Mouse (Mus musculus): Measurements from ENCODE around the gene Nap1l2. TPM values are rescaled to one million over a fixed set of nuclear protein-coding genes. Genes with fewer than 3 reads are reported as not detected.
"Not testable (repeated sequence)": the region's sequence is repeated elsewhere in the genome, so short reads cannot be mapped to it uniquely, and the experiment has no call there.

The Nap1l2 gene
- total RNA-seq (2014; rRNA removed) (45.0 and 62.6 TPM in 2 replicates), polyA plus RNA-seq (2015; fragmentation: Nextera tagmentation; extraction: Ambion mirVana) (94.0 and 96.5 TPM in 2 replicates)

DNA sequence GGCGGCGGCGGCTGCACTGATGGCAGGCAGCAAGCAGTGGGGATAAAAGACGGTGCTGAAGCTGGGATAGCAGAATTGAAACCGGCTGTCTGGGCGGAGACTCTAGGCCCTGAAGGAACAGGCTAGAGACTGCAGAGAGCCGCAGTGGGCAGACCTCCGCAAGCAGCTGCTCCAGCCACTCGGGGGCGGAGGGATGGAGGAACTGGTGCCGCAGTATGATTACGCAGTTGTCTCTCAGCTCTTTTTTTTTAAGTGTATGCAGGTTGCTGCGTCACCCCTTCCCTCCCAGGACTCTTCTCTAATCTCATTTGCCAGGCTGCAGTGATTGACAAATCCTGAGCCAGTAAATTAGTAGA lies at the start of gene Nap1l2:
Gene Nap1l2 (minus strand): TSS at position 210 of the 356 bp plus-strand sequence.
- peak within 1 kb of the TSS; percentile 51 for H3K4me3 ChIP-seq (ENCODE audit: low read depth, low read length)
- peak within 1 kb of the TSS; percentile 20 for H3K4me2 ChIP-seq (ENCODE audit: low read depth, low read length, poor library complexity, severe bottlenecking)
- 18% methylated on average over 13 of the region's 13 CpGs for WGBS
- no peaks in the 10 kb centered on the region for H3K4me1 ChIP-seq (ENCODE audit: insufficient read depth, low read length)
- H3K9ac ChIP-seq (replicated peaks; ENCODE audit: low read length, poor library complexity, severe bottlenecking) = peak within 1 kb of the TSS; percentile 71
- ATAC-seq (ENCODE audit: low FRiP score) (peak; percentile 96), DNase-seq (ENCODE audit: low spot score) (peak; percentile 90)
- H3K27me3 ChIP-seq (ENCODE audit: insufficient read depth, low read length) = peaks cover 9% of the 10 kb centered on the region; the same call in 1 of the 2 replicates
- TF ChIP-seq CTCF (IDR thresholded peaks at IDR 0.05) = peak; percentile 11; the same call in 1 of the 2 replicates
- no peaks in the 10 kb centered on the region for H3K36me3 ChIP-seq (ENCODE audit: insufficient read depth, low read length)
- H3K27ac ChIP-seq (ENCODE audit: low read depth, low read length) = peak within 1 kb of the TSS; percentile 91
- no peaks in the 10 kb centered on the region for H3K9me3 ChIP-seq (ENCODE audit: low read length)

DNA sequence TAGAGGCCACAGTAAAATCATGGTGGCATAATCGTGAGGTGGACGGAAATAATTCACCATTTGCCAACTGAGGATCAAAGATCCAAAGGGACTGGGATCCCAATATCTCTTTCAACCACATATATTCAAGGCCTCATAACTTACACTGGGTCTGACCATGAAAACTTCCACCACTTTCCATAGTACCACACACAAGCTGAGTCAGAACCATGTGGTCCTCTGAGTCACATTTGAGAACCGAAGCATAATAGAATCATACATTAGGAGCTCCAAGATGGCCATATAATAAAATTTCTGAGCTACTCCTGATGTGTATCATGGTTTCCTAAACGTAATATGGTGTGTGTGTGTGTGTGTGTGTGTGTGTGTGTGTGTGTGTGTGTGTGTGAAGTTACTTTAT lies 28.8 kb upstream of the Nap1l2 start:
- peaks cover 3% of the 10 kb centered on the region; the same call in 1 of the 2 replicates for H3K27me3 ChIP-seq (ENCODE audit: insufficient read depth, low read length)
- H3K4me2 ChIP-seq (ENCODE audit: low read depth, low read length, poor library complexity, severe bottlenecking) = no peak overlapping the region
- no peak for DNase-seq (ENCODE audit: low spot score)
- no peak overlapping the region for H3K9ac ChIP-seq (replicated peaks; ENCODE audit: low read length, poor library complexity, severe bottlenecking)
- H3K4me3 ChIP-seq (ENCODE audit: low read depth, low read length) = no peak overlapping the region
- H3K36me3 ChIP-seq (ENCODE audit: insufficient read depth, low read length) = no peaks in the 10 kb centered on the region
- no peak for ATAC-seq (ENCODE audit: low FRiP score)
- no peak overlapping the region for H3K27ac ChIP-seq (ENCODE audit: low read depth, low read length)
- no peaks in the 10 kb centered on the region for H3K9me3 ChIP-seq (ENCODE audit: low read length)
- no peaks in the 10 kb centered on the region for H3K4me1 ChIP-seq (ENCODE audit: insufficient read depth, low read length)
- WGBS = 84% methylated on average over 4 of the region's 4 CpGs
- no peak for TF ChIP-seq CTCF (IDR thresholded peaks at IDR 0.05)

DNA sequence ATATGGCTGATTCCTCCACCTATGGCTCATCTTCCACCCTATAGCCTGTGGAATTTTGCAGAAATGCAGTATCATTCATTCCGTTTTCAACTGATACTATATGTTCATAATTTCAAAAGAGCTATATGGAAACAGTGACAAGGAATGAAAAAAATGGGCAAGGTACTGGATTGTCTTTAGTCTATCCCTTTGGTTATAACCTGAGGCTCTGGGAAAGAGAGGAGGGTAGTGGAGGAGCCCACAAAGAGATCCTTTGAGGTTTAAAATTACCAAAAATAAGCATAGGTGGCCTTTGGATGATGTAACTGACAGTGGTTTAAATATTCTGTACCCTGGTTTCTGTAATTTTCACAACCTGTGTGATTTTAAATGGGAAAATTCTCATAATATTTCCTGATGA lies 389 bp upstream of the Nap1l2 start:
- ATAC-seq (ENCODE audit: low FRiP score) (peak; percentile 68), DNase-seq (ENCODE audit: low spot score) (no peak)
- no peak for TF ChIP-seq CTCF (IDR thresholded peaks at IDR 0.05)
- peak overlapping the region; percentile 20 for H3K4me2 ChIP-seq (ENCODE audit: low read depth, low read length, poor library complexity, severe bottlenecking)
- H3K4me1 ChIP-seq (ENCODE audit: insufficient read depth, low read length) = no peaks in the 10 kb centered on the region
- peak overlapping the region; percentile 51; the same call in 1 of the 2 replicates for H3K4me3 ChIP-seq (ENCODE audit: low read depth, low read length)
- no peaks in the 10 kb centered on the region for H3K36me3 ChIP-seq (ENCODE audit: insufficient read depth, low read length)
- H3K27ac ChIP-seq (ENCODE audit: low read depth, low read length) = peak overlapping the region; percentile 76
- no peaks in the 10 kb centered on the region for H3K9me3 ChIP-seq (ENCODE audit: low read length)
- 16% methylated on average over 1 of the region's 1 CpGs for WGBS
- peaks cover 9% of the 10 kb centered on the region; the same call in 1 of the 2 replicates for H3K27me3 ChIP-seq (ENCODE audit: insufficient read depth, low read length)
- H3K9ac ChIP-seq (replicated peaks; ENCODE audit: low read length, poor library complexity, severe bottlenecking) = no peak overlapping the region

DNA sequence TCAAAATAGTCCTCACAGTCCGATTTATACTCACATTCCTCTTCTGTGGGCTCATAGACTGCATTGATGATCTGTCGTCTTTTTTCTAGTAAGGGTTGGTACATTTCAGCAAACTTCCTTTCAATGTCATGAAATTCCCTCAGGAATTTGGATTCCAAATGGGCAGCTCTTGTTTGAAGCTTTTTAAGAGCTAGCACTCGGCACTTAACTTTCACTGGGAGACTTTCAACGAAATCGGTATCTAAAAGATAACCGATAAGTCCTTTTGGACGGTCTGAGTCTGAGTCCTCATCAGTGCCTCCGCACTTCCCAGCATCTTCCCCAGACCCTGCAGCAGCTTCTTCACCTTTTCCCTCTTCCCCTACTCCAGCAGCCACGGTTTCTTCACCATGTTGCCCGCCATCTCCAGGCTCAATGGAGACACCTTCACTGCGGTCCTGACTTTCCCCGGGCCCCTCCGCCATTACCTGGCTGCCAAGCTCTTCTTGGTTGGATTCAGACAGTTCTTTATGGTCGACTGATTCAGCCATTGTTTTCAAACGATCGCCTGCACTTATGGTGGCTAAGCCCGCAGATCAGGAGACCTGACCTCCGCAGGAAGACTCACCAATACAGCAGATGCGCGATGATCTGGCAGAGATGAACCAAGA lies 534 bp downstream of the Nap1l2 start:
- Histone ChIP-seq H3K4me2 (ENCODE audit: low read depth, low read length, poor library complexity, severe bottlenecking) (peak overlapping the region; percentile 20), H3K27me3 (ENCODE audit: insufficient read depth, low read length) (peaks cover 9% of the 10 kb centered on the region; the same call in 1 of the 2 replicates), H3K4me1 (ENCODE audit: insufficient read depth, low read length) (no peaks in the 10 kb centered on the region), H3K9ac (replicated peaks; ENCODE audit: low read length, poor library complexity, severe bottlenecking) (peak overlapping the region; percentile 71), H3K27ac (ENCODE audit: low read depth, low read length) (peak overlapping the region; percentile 91), H3K36me3 (ENCODE audit: insufficient read depth, low read length) (no peaks in the 10 kb centered on the region), H3K4me3 (ENCODE audit: low read depth, low read length) (peak overlapping the region; percentile 51), H3K9me3 (ENCODE audit: low read length) (no peaks in the 10 kb centered on the region)
- WGBS = 17% methylated on average over 20 of the region's 20 CpGs
- DNase-seq (ENCODE audit: low spot score) (no peak), ATAC-seq (ENCODE audit: low FRiP score) (peak; percentile 41; the same call in 1 of the 2 replicates)
- no peak for TF ChIP-seq CTCF (IDR thresholded peaks at IDR 0.05)

DNA sequence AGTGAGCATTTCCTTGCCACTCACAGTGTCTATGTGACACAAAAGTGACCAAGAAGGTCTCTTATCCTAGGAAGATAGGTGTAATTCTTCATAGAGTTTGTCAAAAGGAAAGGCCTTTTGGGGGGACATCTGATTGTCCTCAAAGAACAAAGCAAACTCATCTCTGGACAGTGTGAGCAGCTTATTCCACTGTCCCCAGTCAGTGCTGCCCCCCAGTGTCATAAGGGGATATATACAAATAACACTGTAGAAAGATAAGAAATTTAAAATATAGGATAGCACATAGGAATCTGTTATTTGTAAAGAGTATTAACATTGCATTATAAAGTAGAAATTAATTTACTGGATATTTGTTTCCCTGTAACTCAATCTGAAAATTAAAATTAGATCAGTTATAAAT lies 2.9 kb downstream of the Nap1l2 start:
- H3K4me2 ChIP-seq (ENCODE audit: low read depth, low read length, poor library complexity, severe bottlenecking) = peak overlapping the region; percentile 37
- peak; percentile 35 for DNase-seq (ENCODE audit: low spot score)
- H3K9ac ChIP-seq (replicated peaks; ENCODE audit: low read length, poor library complexity, severe bottlenecking) = no peak overlapping the region

DNA sequence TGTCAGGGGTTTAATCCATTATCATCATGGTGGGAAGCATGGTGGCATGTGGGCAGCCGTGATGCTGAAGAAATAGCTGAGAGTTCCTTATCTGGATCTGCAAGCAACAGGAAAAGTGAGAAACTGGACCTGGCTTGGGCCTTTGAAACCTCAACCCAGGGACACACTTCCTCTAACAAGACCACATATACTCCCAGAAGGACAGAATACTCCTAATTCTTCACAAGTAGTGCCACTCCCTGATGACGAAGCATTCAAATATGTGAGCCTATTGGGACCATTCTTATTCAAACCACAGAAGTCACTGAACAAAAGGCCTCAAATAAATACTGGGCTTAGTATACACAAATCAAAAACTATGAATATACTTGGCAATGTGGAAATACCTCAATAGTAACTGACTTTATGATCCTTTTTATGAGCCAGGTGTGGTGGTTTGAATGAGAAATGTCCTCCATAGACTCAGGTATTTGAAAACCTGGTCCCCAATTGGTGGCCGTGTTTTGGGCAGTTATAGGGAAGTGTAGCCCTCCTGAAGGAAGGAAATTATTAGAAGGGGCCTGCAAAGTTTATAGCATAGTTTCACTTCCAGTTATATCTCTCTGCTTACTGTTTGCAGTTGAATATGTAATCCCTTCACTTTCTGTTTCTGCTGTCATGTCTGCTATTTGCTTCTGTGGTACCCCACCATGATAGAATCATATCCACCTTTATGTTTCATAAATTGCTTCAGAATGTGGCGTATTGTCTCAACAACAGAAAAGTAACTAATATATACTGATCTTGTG lies 6.5 kb downstream of the Nap1l2 start:
- no peak overlapping the region for H3K4me3 ChIP-seq (ENCODE audit: low read depth, low read length)
- no peaks in the 10 kb centered on the region for H3K9me3 ChIP-seq (ENCODE audit: low read length)
- H3K9ac ChIP-seq (replicated peaks; ENCODE audit: low read length, poor library complexity, severe bottlenecking) = no peak overlapping the region
- ATAC-seq (ENCODE audit: low FRiP score) = no peak
- no peaks in the 10 kb centered on the region; the same call in 1 of the 2 replicates for H3K27me3 ChIP-seq (ENCODE audit: insufficient read depth, low read length)
- no peak overlapping the region for H3K4me2 ChIP-seq (ENCODE audit: low read depth, low read length, poor library complexity, severe bottlenecking)
- no peaks in the 10 kb centered on the region for H3K4me1 ChIP-seq (ENCODE audit: insufficient read depth, low read length)
- no peaks in the 10 kb centered on the region for H3K36me3 ChIP-seq (ENCODE audit: insufficient read depth, low read length)
- TF ChIP-seq CTCF (IDR thresholded peaks at IDR 0.05) = no peak
- DNase-seq (ENCODE audit: low spot score) = no peak
- H3K27ac ChIP-seq (ENCODE audit: low read depth, low read length) = no peak overlapping the region
- WGBS = 79% methylated on average over 4 of the region's 4 CpGs

More for the DNA sequence above, 2.9 kb downstream of the Nap1l2 start:
- Histone ChIP-seq H3K4me1 (ENCODE audit: insufficient read depth, low read length) (no peaks in the 10 kb centered on the region), H3K9me3 (ENCODE audit: low read length) (no peaks in the 10 kb centered on the region), H3K27ac (ENCODE audit: low read depth, low read length) (no peak overlapping the region), H3K4me3 (ENCODE audit: low read depth, low read length) (peak overlapping the region; percentile 16), H3K27me3 (ENCODE audit: insufficient read depth, low read length) (peaks cover 9% of the 10 kb centered on the region; the same call in 1 of the 2 replicates), H3K36me3 (ENCODE audit: insufficient read depth, low read length) (no peaks in the 10 kb centered on the region)
- ATAC-seq (ENCODE audit: low FRiP score) = no peak
- peak; percentile 69 for TF ChIP-seq CTCF (IDR thresholded peaks at IDR 0.05)

DNA sequence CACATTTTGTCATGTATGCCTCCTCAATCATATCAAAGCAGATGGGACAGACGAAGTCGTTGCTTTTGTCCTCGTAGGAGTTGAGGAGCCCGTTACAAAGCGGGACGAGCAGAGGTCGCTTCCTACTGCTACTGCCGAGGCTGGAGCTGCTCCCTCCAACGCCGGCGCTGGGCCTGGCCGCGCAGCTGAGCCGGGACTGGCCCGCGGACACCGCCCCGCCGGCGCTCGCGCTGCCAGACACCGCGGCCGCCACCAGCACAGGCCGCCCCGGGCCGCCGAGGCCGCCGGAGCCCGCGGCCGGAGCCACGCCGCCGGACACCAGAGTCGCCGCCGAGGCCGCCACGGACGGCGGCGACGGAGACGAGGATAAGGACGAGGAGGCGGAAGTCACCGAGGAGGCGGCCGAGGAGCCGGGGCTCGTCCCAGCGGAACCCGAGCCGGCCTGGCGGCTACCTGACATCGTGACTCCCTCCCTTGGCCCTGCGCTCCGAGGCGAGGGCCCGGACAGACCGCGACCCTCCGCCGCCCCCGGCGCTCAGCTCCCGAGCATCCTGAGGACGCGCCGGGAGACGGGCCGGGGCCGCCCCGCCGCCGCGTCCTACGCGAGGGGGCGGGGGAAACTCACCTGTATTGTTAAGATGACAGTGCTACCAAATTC lies 21.4 kb downstream of the Nap1l2 start:
- peak overlapping the region; percentile 30; the same call in 1 of the 2 replicates for H3K4me2 ChIP-seq (ENCODE audit: low read depth, low read length, poor library complexity, severe bottlenecking)
- peak overlapping the region; percentile 27 for H3K4me3 ChIP-seq (ENCODE audit: low read depth, low read length)
- peak; percentile 75 for ATAC-seq (ENCODE audit: low FRiP score)
- H3K9ac ChIP-seq (replicated peaks; ENCODE audit: low read length, poor library complexity, severe bottlenecking); H3K36me3 ChIP-seq (ENCODE audit: insufficient read depth, low read length); H3K27ac ChIP-seq (ENCODE audit: low read depth, low read length); H3K4me1 ChIP-seq (ENCODE audit: insufficient read depth, low read length); H3K9me3 ChIP-seq (ENCODE audit: low read length); H3K27me3 ChIP-seq (ENCODE audit: insufficient read depth, low read length); DNase-seq (ENCODE audit: low spot score): not testable (repeated sequence)
- 29% methylated on average over 35 of the region's 83 CpGs for WGBS
